Mouse (Mus musculus) kidney, adult 2 months (tissue): ENCODE results near the gene Agtr1a.

Source experiments
- CTCF ChIP-seq: fragments of 200-500 bp; conservative IDR thresholded peaks from 2 replicates; pipeline ENCODE4 v1.5.1; 2011; ENCODE audit warnings: low read depth, mild to moderate bottlenecking, control low read depth, low read length, moderate library complexity, mixed read lengths; ENCODE audit not compliant: insufficient read depth, insufficient read length
- POLR2A ChIP-seq: fragments of 200-500 bp; IDR thresholded peaks from one replicate; pipeline ENCODE4 v1.6.1; 2011; ENCODE audit warnings: low read depth, low read length, control low read depth

- TF ChIP-seq POLR2A (no peak), CTCF (no peak)
Observed at GRCm38 (mm10) chr13:30324669-30325346, 11.4 kb upstream of the Agtr1a start.
